Mouse (Mus musculus): ENCODE measurements at regions not wholly inside any gene's neighbourhood (a gene's known extent, or its start where the extent isn't known, plus 50 kb on each side); places are given as distances from the start of the nearest gene placed in this dataset.

GRCm38 (mm10) chr13:51017727-51018321 is 82.9 kb upstream of the Spin1 start:
- DNase-seq: no peak

GRCm38 (mm10) chr13:51018366-51018765 is 82.3 kb upstream of the Spin1 start:
- DNase-seq: no peak

GRCm38 (mm10) chr13:51022401-51023250 is 78.1 kb upstream of the Spin1 start:
- DNase-seq: no peak

- no peak for DNase-seq
These were observed 77.4 kb upstream of the Spin1 start for GRCm38 (mm10) chr13:51023271-51023670.

- no peak for DNase-seq
These were observed 74.3 kb upstream of the Spin1 start for GRCm38 (mm10) chr13:51026311-51026918.

- DNase-seq: no peak
These were observed 62.7 kb upstream of the Spin1 start for GRCm38 (mm10) chr13:51037850-51038450.

- DNase-seq: no peak
These were observed 61.7 kb upstream of the Spin1 start for GRCm38 (mm10) chr13:51038955-51039354.

- no peak for DNase-seq
These were observed 59.6 kb upstream of the Spin1 start for GRCm38 (mm10) chr13:51041121-51041520.

GRCm38 (mm10) chr13:51042881-51043402 is 57.7 kb upstream of the Spin1 start:
- DNase-seq: no peak

Measured in thymus, postnatal 25 days (tissue).